Mouse (Mus musculus): ENCODE measurements around the gene Gm5617.

- TF ChIP-seq MAX (IDR thresholded peaks at IDR 0.05; ENCODE audit: low read depth), result no peak
- TF ChIP-seq MYOD1 (IDR thresholded peaks at IDR 0.05; ENCODE audit: control insufficient read depth in 1 of 3, insufficient read length in 2 of 3, low read depth in 2 of 3), result no peak
- no peak for TF ChIP-seq POLR2A (IDR thresholded peaks at IDR 0.05; ENCODE audit: insufficient read length, low read depth)
- TF ChIP-seq TCF12 (IDR thresholded peaks at IDR 0.05; ENCODE audit: insufficient read depth, poor library complexity, severe bottlenecking), result no peak
- TF ChIP-seq CEBPB (IDR thresholded peaks at IDR 0.05; ENCODE audit: insufficient read depth, poor library complexity, severe bottlenecking), result no peak
Measured at GRCm38 (mm10) chr9:48504741-48505365, 9.6 kb downstream of the Gm5617 start.
